Mouse (Mus musculus): ENCODE results near the gene Gstm7. TPM values are rescaled to one million over a fixed set of nuclear protein-coding genes. Genes with fewer than 3 reads are reported as not detected.
A peak's percentile ranks its signal among the peaks of the same experiment; 100 is the strongest.
"Not testable (repeated sequence)": the region's sequence is repeated elsewhere in the genome, so short reads cannot be mapped to it uniquely, and the experiment has no call there.

The Gstm7 gene
- 13.0 TPM in 2 replicates for polyA plus RNA-seq (2015; fragmentation: Nextera tagmentation; extraction: Ambion mirVana)

- Histone ChIP-seq H3K4me1 (replicated peaks; ENCODE audit: control insufficient read depth, insufficient read depth, low read length) (no peaks in the 10 kb centered on the region), H3K9me3 (ENCODE audit: control insufficient read depth) (no peaks in the 10 kb centered on the region), H3K9ac (ENCODE audit: low read depth, low read length) (peak within 1 kb of the TSS; percentile 31; the same call in 1 of the 2 replicates), H3K4me3 (ENCODE audit: low read depth, low read length) (peak within 1 kb of the TSS; percentile 23; the same call in 1 of the 2 replicates), H3K27ac (ENCODE audit: low read depth, low read length) (no peak within 1 kb of the TSS), H3K4me2 (replicated peaks; ENCODE audit: low read depth) (peak within 1 kb of the TSS; percentile 65), H3K27me3 (replicated peaks; ENCODE audit: control insufficient read depth, insufficient read depth, low read length) (no peaks in the 10 kb centered on the region), H3K36me3 (ENCODE audit: control insufficient read depth, insufficient read depth) (no peaks in the 10 kb centered on the region)
- ATAC-seq: peak; percentile 95
- WGBS: 4% methylated on average over 10 of the region's 10 CpGs
- TF ChIP-seq CTCF (IDR thresholded peaks at IDR 0.05; ENCODE audit: low read depth): peak; percentile 67
Measured at GRCm38 (mm10) chr3:107931670-107932069, at the start of gene Gstm7. Gstm7 (minus strand) TSS chr3:107931817.

- TF ChIP-seq CTCF (IDR thresholded peaks at IDR 0.05; ENCODE audit: low read depth): peak; percentile 31
- no peak overlapping the region for H3K4me3 ChIP-seq (ENCODE audit: low read depth, low read length)
- H3K27ac ChIP-seq (ENCODE audit: low read depth, low read length): no peak overlapping the region
- no peaks in the 10 kb centered on the region for H3K27me3 ChIP-seq (replicated peaks; ENCODE audit: control insufficient read depth, insufficient read depth, low read length)
- no peaks in the 10 kb centered on the region; the same call in 1 of the 2 replicates for H3K4me1 ChIP-seq (replicated peaks; ENCODE audit: control insufficient read depth, insufficient read depth, low read length)
- H3K36me3 ChIP-seq (ENCODE audit: control insufficient read depth, insufficient read depth): no peaks in the 10 kb centered on the region
- WGBS: 66% methylated on average over 3 of the region's 3 CpGs
- no peak overlapping the region for H3K9ac ChIP-seq (ENCODE audit: low read depth, low read length)
- no peak for ATAC-seq
- H3K4me2 ChIP-seq (replicated peaks; ENCODE audit: low read depth): no peak overlapping the region
- no peaks in the 10 kb centered on the region for H3K9me3 ChIP-seq (ENCODE audit: control insufficient read depth)
Measured at GRCm38 (mm10) chr3:107981261-107981660, 49.6 kb upstream of the Gstm7 start.

- Histone ChIP-seq H3K9ac (ENCODE audit: low read depth, low read length) (no peak overlapping the region), H3K4me3 (ENCODE audit: low read depth, low read length) (no peak overlapping the region), H3K9me3 (ENCODE audit: control insufficient read depth) (no peaks in the 10 kb centered on the region), H3K4me1 (replicated peaks; ENCODE audit: control insufficient read depth, insufficient read depth, low read length) (no peaks in the 10 kb centered on the region), H3K27ac (ENCODE audit: low read depth, low read length) (peak overlapping the region; percentile 62; the same call in 1 of the 2 replicates), H3K27me3 (replicated peaks; ENCODE audit: control insufficient read depth, insufficient read depth, low read length) (no peaks in the 10 kb centered on the region), H3K4me2 (replicated peaks; ENCODE audit: low read depth) (no peak overlapping the region), H3K36me3 (ENCODE audit: control insufficient read depth, insufficient read depth) (no peaks in the 10 kb centered on the region)
- whole genome bisulfite sequencing: 31% methylated on average over 3 of the region's 3 CpGs
- ATAC-seq: peak; percentile 95
- no peak for TF ChIP-seq CTCF (IDR thresholded peaks at IDR 0.05; ENCODE audit: low read depth)
Measured at GRCm38 (mm10) chr3:107977691-107978090, 46.1 kb upstream of the Gstm7 start.

- 100% methylated on average over 1 of the region's 1 CpGs for WGBS
- ATAC-seq: no peak
- no peak overlapping the region for H3K27ac ChIP-seq (ENCODE audit: low read depth, low read length)
- no peaks in the 10 kb centered on the region for H3K9me3 ChIP-seq (ENCODE audit: control insufficient read depth)
- no peaks in the 10 kb centered on the region for H3K27me3 ChIP-seq (replicated peaks; ENCODE audit: control insufficient read depth, insufficient read depth, low read length)
- no peaks in the 10 kb centered on the region for H3K4me1 ChIP-seq (replicated peaks; ENCODE audit: control insufficient read depth, insufficient read depth, low read length)
- no peak for TF ChIP-seq CTCF (IDR thresholded peaks at IDR 0.05; ENCODE audit: low read depth)
- no peak overlapping the region for H3K9ac ChIP-seq (ENCODE audit: low read depth, low read length)
- no peaks in the 10 kb centered on the region for H3K36me3 ChIP-seq (ENCODE audit: control insufficient read depth, insufficient read depth)
- no peak overlapping the region for H3K4me2 ChIP-seq (replicated peaks; ENCODE audit: low read depth)
- no peak overlapping the region for H3K4me3 ChIP-seq (ENCODE audit: low read depth, low read length)
Measured at GRCm38 (mm10) chr3:107974237-107974636, 42.6 kb upstream of the Gstm7 start.

GRCm38 (mm10) chr3:107972070-107972469 lies 40.5 kb upstream of the Gstm7 start:
- no peaks in the 10 kb centered on the region for H3K4me1 ChIP-seq (replicated peaks; ENCODE audit: control insufficient read depth, insufficient read depth, low read length)
- no peak overlapping the region for H3K4me2 ChIP-seq (replicated peaks; ENCODE audit: low read depth)
- H3K36me3 ChIP-seq (ENCODE audit: control insufficient read depth, insufficient read depth): no peaks in the 10 kb centered on the region
- no peaks in the 10 kb centered on the region for H3K27me3 ChIP-seq (replicated peaks; ENCODE audit: control insufficient read depth, insufficient read depth, low read length)
- 41% methylated on average over 3 of the region's 3 CpGs for WGBS
- no peak overlapping the region for H3K9ac ChIP-seq (ENCODE audit: low read depth, low read length)
- no peak overlapping the region for H3K27ac ChIP-seq (ENCODE audit: low read depth, low read length)
- no peak overlapping the region for H3K4me3 ChIP-seq (ENCODE audit: low read depth, low read length)
- ATAC-seq: no peak
- no peaks in the 10 kb centered on the region for H3K9me3 ChIP-seq (ENCODE audit: control insufficient read depth)
- TF ChIP-seq CTCF (IDR thresholded peaks at IDR 0.05; ENCODE audit: low read depth): no peak

- not testable (repeated sequence) for H3K4me2 ChIP-seq (replicated peaks; ENCODE audit: low read depth); ATAC-seq; H3K27me3 ChIP-seq (replicated peaks; ENCODE audit: control insufficient read depth, insufficient read depth, low read length); H3K36me3 ChIP-seq (ENCODE audit: control insufficient read depth, insufficient read depth); H3K9me3 ChIP-seq (ENCODE audit: control insufficient read depth); H3K4me1 ChIP-seq (replicated peaks; ENCODE audit: control insufficient read depth, insufficient read depth, low read length); H3K9ac ChIP-seq (ENCODE audit: low read depth, low read length); H3K27ac ChIP-seq (ENCODE audit: low read depth, low read length); H3K4me3 ChIP-seq (ENCODE audit: low read depth, low read length)
- 68% methylated on average over 3 of the region's 3 CpGs for WGBS
Measured at GRCm38 (mm10) chr3:107971101-107971500, 39.5 kb upstream of the Gstm7 start.
